Mouse (Mus musculus): Measurements from ENCODE around the gene Tacc2. TPM values are rescaled to one million over a fixed set of nuclear protein-coding genes. Genes with fewer than 3 reads are reported as not detected.
A peak's percentile ranks its signal among the peaks of the same experiment; 100 is the strongest.
"Not testable (repeated sequence)": the region's sequence is repeated elsewhere in the genome, so short reads cannot be mapped to it uniquely, and the experiment has no call there.

The Tacc2 gene
- 25.9 and 57.5 TPM in 2 replicates for polyA plus RNA-seq (2012; rRNA removed)

GRCm38 (mm10) chr7:130577388-130578003 lies at the start of gene Tacc2:
Gene Tacc2, plus strand, starts transcription at chr7:130577438.
- Histone ChIP-seq H3K4me1 (ENCODE audit: control insufficient read depth, insufficient read depth, insufficient read length, low read length) (peaks cover 13% of the 10 kb centered on the region), H3K4me3 (ENCODE audit: low read depth, low read length) (peak within 1 kb of the TSS; percentile 71), H3K27me3 (ENCODE audit: control insufficient read depth, insufficient read depth, low read length) (no peaks in the 10 kb centered on the region), H3K36me3 (ENCODE audit: control insufficient read depth, insufficient read depth, low read length) (no peaks in the 10 kb centered on the region), H3K27ac (ENCODE audit: insufficient read depth, low read depth, low read length) (peak within 1 kb of the TSS; percentile 31; the same call in 1 of the 2 replicates)
- 18% methylated on average over 15 of the region's 15 CpGs for WGBS
- no peak for TF ChIP-seq POLR2A (IDR thresholded peaks at IDR 0.05; ENCODE audit: low read depth, low read length)
- no peak for TF ChIP-seq CTCF (IDR thresholded peaks at IDR 0.05; ENCODE audit: extremely low read depth, insufficient read length, insufficient replicate concordance, low read depth, low read length)

DNA sequence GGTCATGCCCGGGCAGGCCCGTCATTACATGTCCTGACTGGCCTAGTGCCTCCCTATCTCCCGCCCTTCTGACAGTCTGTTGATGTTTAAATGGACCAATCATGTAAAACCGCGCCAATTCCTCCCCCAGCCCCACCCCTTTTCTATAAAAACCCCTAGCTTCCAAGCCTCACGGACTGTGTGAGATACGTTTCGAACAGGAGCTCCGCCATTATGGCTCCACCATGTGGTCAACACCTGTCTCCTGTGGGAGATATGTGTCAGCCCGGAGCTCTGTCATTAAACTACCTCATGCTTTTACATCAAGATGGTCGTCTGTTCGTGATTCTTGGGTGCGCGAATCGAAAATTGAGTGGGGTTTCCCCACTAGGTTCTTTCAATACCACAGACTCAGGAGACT lies 46.1 kb upstream of the Tacc2 start:
- not testable (repeated sequence) for H3K4me1 ChIP-seq (ENCODE audit: control insufficient read depth, insufficient read depth, insufficient read length, low read length); H3K4me3 ChIP-seq (ENCODE audit: low read depth, low read length); H3K27me3 ChIP-seq (ENCODE audit: control insufficient read depth, insufficient read depth, low read length); H3K27ac ChIP-seq (ENCODE audit: insufficient read depth, low read depth, low read length)
- peaks cover 22% of the 10 kb centered on the region for H3K36me3 ChIP-seq (ENCODE audit: control insufficient read depth, insufficient read depth, low read length)
- 95% methylated on average over 15 of the region's 15 CpGs for WGBS

GRCm38 (mm10) chr7:130533316-130534260 lies 43.6 kb upstream of the Tacc2 start:
- Histone ChIP-seq H3K27me3 (ENCODE audit: control insufficient read depth, insufficient read depth, low read length) (no peaks in the 10 kb centered on the region), H3K27ac (ENCODE audit: insufficient read depth, low read depth, low read length) (no peak overlapping the region), H3K4me1 (ENCODE audit: control insufficient read depth, insufficient read depth, insufficient read length, low read length) (peaks cover 3% of the 10 kb centered on the region), H3K4me3 (ENCODE audit: low read depth, low read length) (no peak overlapping the region), H3K36me3 (ENCODE audit: control insufficient read depth, insufficient read depth, low read length) (peaks cover 36% of the 10 kb centered on the region)
- TF ChIP-seq CTCF (IDR thresholded peaks at IDR 0.05; ENCODE audit: extremely low read depth, insufficient read length, insufficient replicate concordance, low read depth, low read length), result peak; percentile 90; the same call in 1 of the 2 replicates
- no peak for TF ChIP-seq POLR2A (IDR thresholded peaks at IDR 0.05; ENCODE audit: low read depth, low read length)
- WGBS, result 37% methylated on average over 25 of the region's 25 CpGs

DNA sequence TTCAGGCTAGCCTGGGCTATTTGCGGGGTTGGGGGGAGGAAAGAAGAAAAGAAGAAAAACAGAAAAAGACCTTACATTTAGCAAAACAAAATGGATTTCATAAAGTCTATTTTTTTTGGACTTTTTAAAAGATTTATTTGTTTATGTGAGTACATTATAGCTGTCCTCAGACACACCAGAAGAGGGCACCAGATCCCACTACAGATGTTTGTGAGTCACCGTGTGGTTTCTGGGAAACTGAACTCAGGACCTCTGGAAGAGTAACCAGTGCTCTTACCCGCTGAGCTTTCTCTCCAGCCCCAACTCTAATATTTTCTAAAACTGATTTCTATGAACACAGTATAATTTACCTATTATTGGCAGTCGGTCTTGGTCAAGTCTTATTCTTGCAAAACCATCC lies 42.1 kb upstream of the Tacc2 start:
- Histone ChIP-seq H3K4me1 (ENCODE audit: control insufficient read depth, insufficient read depth, insufficient read length, low read length) (peaks cover 3% of the 10 kb centered on the region), H3K27me3 (ENCODE audit: control insufficient read depth, insufficient read depth, low read length) (no peaks in the 10 kb centered on the region), H3K27ac (ENCODE audit: insufficient read depth, low read depth, low read length) (no peak overlapping the region), H3K4me3 (ENCODE audit: low read depth, low read length) (no peak overlapping the region), H3K36me3 (ENCODE audit: control insufficient read depth, insufficient read depth, low read length) (peaks cover 50% of the 10 kb centered on the region)
- TF ChIP-seq CTCF (IDR thresholded peaks at IDR 0.05; ENCODE audit: extremely low read depth, insufficient read length, insufficient replicate concordance, low read depth, low read length), result peak; percentile 6; the same call in 1 of the 2 replicates
- TF ChIP-seq POLR2A (IDR thresholded peaks at IDR 0.05; ENCODE audit: low read depth, low read length), result no peak
- 78% methylated on average over 4 of the region's 4 CpGs for WGBS

- peaks cover 3% of the 10 kb centered on the region for H3K4me1 ChIP-seq (ENCODE audit: control insufficient read depth, insufficient read depth, insufficient read length, low read length)
- no peak for TF ChIP-seq POLR2A (IDR thresholded peaks at IDR 0.05; ENCODE audit: low read depth, low read length)
- no peak for TF ChIP-seq CTCF (IDR thresholded peaks at IDR 0.05; ENCODE audit: extremely low read depth, insufficient read length, insufficient replicate concordance, low read depth, low read length)
- H3K36me3 ChIP-seq (ENCODE audit: control insufficient read depth, insufficient read depth, low read length), result peaks cover 51% of the 10 kb centered on the region
- WGBS, result 46% methylated on average over 4 of the region's 4 CpGs
- H3K27ac ChIP-seq (ENCODE audit: insufficient read depth, low read depth, low read length), result no peak overlapping the region
- no peaks in the 10 kb centered on the region for H3K27me3 ChIP-seq (ENCODE audit: control insufficient read depth, insufficient read depth, low read length)
- H3K4me3 ChIP-seq (ENCODE audit: low read depth, low read length), result no peak overlapping the region
These were observed 40.2 kb upstream of the Tacc2 start for GRCm38 (mm10) chr7:130537068-130537467.

DNA sequence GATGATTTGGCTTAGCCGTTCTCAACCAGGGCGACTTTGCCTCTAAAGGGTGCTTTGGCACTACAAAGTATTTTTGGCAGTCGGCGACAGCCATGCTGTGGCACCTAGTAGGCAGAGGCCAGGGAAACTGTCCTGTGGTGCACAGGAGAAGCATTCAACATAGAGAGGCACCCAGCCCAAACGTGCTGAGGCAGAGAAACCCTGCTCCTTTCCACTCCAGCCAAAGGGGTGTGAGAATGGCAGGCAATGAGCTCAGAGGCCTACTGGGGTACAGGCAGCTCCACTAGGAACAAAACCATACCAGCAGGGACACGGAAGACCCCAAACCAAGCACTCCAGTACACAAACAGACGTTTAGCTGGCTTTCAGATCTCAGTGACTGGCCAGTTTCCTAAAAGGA lies 37.1 kb upstream of the Tacc2 start:
- H3K27me3 ChIP-seq (ENCODE audit: control insufficient read depth, insufficient read depth, low read length), result no peaks in the 10 kb centered on the region
- 83% methylated on average over 7 of the region's 7 CpGs for WGBS
- H3K4me1 ChIP-seq (ENCODE audit: control insufficient read depth, insufficient read depth, insufficient read length, low read length), result no peaks in the 10 kb centered on the region
- peaks cover 58% of the 10 kb centered on the region for H3K36me3 ChIP-seq (ENCODE audit: control insufficient read depth, insufficient read depth, low read length)
- no peak for TF ChIP-seq CTCF (IDR thresholded peaks at IDR 0.05; ENCODE audit: extremely low read depth, insufficient read length, insufficient replicate concordance, low read depth, low read length)
- TF ChIP-seq POLR2A (IDR thresholded peaks at IDR 0.05; ENCODE audit: low read depth, low read length), result no peak
- H3K4me3 ChIP-seq (ENCODE audit: low read depth, low read length), result no peak overlapping the region
- no peak overlapping the region for H3K27ac ChIP-seq (ENCODE audit: insufficient read depth, low read depth, low read length)

GRCm38 (mm10) chr7:130543181-130543580 lies 34.1 kb upstream of the Tacc2 start:
- 92% methylated on average over 4 of the region's 4 CpGs for WGBS
- no peak overlapping the region for H3K27ac ChIP-seq (ENCODE audit: insufficient read depth, low read depth, low read length)
- peaks cover 2% of the 10 kb centered on the region; the same call in 1 of the 2 replicates for H3K4me1 ChIP-seq (ENCODE audit: control insufficient read depth, insufficient read depth, insufficient read length, low read length)
- H3K36me3 ChIP-seq (ENCODE audit: control insufficient read depth, insufficient read depth, low read length), result peaks cover 46% of the 10 kb centered on the region
- H3K27me3 ChIP-seq (ENCODE audit: control insufficient read depth, insufficient read depth, low read length), result no peaks in the 10 kb centered on the region
- TF ChIP-seq POLR2A (IDR thresholded peaks at IDR 0.05; ENCODE audit: low read depth, low read length) (no peak), CTCF (IDR thresholded peaks at IDR 0.05; ENCODE audit: extremely low read depth, insufficient read length, insufficient replicate concordance, low read depth, low read length) (no peak)
- no peak overlapping the region for H3K4me3 ChIP-seq (ENCODE audit: low read depth, low read length)

All from small intestine, adult 2 months (tissue).